Mouse (Mus musculus) MEL (cell line): ENCODE data around the gene Pax3. TPM values are rescaled to one million over a fixed set of nuclear protein-coding genes. Genes with fewer than 3 reads are reported as not detected.

ENCODE experiments used
- DNase-seq: peaks from one replicate; pipeline ENCODE4 v3.0.0; 2011; ENCODE audit warnings: low read depth, low spot score
- H3K27ac ChIP-seq: 2 replicates; pipeline ENCODE4 v1.5.1; 2012; ENCODE audit warnings: low read depth, mild to moderate bottlenecking, control low read depth, low read length, moderate library complexity; ENCODE audit not compliant: control insufficient read depth
- H3K27me3 ChIP-seq, 2 experiments: fragments of 150-350 bp in 1 of 2; sonication (generic) in 1 of 2; 2 replicates each; pipeline ENCODE4 v1.6.1; 2012; ENCODE audit warnings: low read length in 2 of 2, mild to moderate bottlenecking in 2 of 2, improper control_type of control experiment in 1 of 2, moderate library complexity in 1 of 2; ENCODE audit not compliant: insufficient read depth in 2 of 2, control insufficient read depth in 1 of 2
- H3K36me3 ChIP-seq, 2 experiments: 2 replicates each; pipeline ENCODE4 v1.6.1; 2012 to 2014; ENCODE audit warnings: low read length in 2 of 2, improper control_type of control experiment in 1 of 2, inconsistent platforms in 1 of 2, mild to moderate bottlenecking in 1 of 2; ENCODE audit not compliant: insufficient read depth in 2 of 2, control insufficient read depth in 1 of 2
- H3K4me1 ChIP-seq, 2 experiments: fragments of 150-350 bp in 1 of 2; sonication (generic) in 1 of 2; 2 replicates each; pipeline ENCODE4 v1.6.1; 2012; ENCODE audit warnings: low read length in 2 of 2, improper control_type of control experiment in 1 of 2, mild to moderate bottlenecking in 1 of 2; ENCODE audit not compliant: insufficient read depth in 2 of 2, control insufficient read depth in 1 of 2
- H3K4me3 ChIP-seq, 2 experiments: fragments of 150-350 bp in 1 of 2; sonication (generic) in 1 of 2; 2 replicates each; pipeline ENCODE4 v1.5.1; 2012; ENCODE audit warnings: low read depth in 2 of 2, low read length in 2 of 2, mild to moderate bottlenecking in 2 of 2, moderate library complexity in 2 of 2, control low read depth in 1 of 2, improper control_type of control experiment in 1 of 2; ENCODE audit not compliant: control insufficient read depth in 1 of 2, insufficient read depth in 1 of 2
- H3K79me2 ChIP-seq: 2 replicates; pipeline ENCODE4 v1.6.1; 2012; ENCODE audit warnings: mild to moderate bottlenecking, low read length, moderate library complexity; ENCODE audit not compliant: control insufficient read depth, poor library complexity, insufficient read depth
- H3K9ac ChIP-seq: 2 replicates; pipeline ENCODE4 v1.6.1; 2012; ENCODE audit warnings: low read depth, mild to moderate bottlenecking, control low read depth, low read length, moderate library complexity; ENCODE audit not compliant: control insufficient read depth, poor library complexity, severe bottlenecking
- H3K9me3 ChIP-seq: fragments of 150-350 bp; sonication (generic); replicated peaks from 2 replicates; pipeline ENCODE4 v1.6.1; 2012; ENCODE audit warnings: mild to moderate bottlenecking, low read length, improper control_type of control experiment, moderate library complexity; ENCODE audit not compliant: insufficient read depth
- BHLHE40 ChIP-seq: IDR thresholded peaks from 2 replicates; pipeline ENCODE4 v1.6.1; 2012; ENCODE audit warnings: low read depth, mild to moderate bottlenecking, inconsistent platforms, low read length, improper control_type of control experiment, borderline replicate concordance
- E2F4 ChIP-seq: IDR thresholded peaks from 2 replicates; pipeline ENCODE4 v1.6.1; 2011; ENCODE audit warnings: low read depth, low read length, improper control_type of control experiment, borderline replicate concordance
- ELF1 ChIP-seq: IDR thresholded peaks from 2 replicates; pipeline ENCODE4 v1.6.1; 2014; ENCODE audit warnings: low read depth, mild to moderate bottlenecking, inconsistent platforms, low read length, improper control_type of control experiment, moderate library complexity
- EP300 ChIP-seq, 2 experiments: IDR thresholded peaks; 2 replicates each; pipeline ENCODE4 v1.6.1; 2011; ENCODE audit warnings: improper control_type of control experiment in 2 of 2, low read length in 2 of 2, low read depth in 1 of 2, mild to moderate bottlenecking in 1 of 2
- ETS1 ChIP-seq: IDR thresholded peaks from 2 replicates; pipeline ENCODE4 v1.6.1; 2012; ENCODE audit warnings: low read depth, mild to moderate bottlenecking, inconsistent platforms, low read length, improper control_type of control experiment, moderate library complexity
- GABPA ChIP-seq: IDR thresholded peaks from 2 replicates; pipeline ENCODE4 v1.6.1; 2012; ENCODE audit warnings: low read depth, mild to moderate bottlenecking, inconsistent platforms, low read length, improper control_type of control experiment, moderate library complexity
- HCFC1 ChIP-seq: IDR thresholded peaks from 2 replicates; pipeline ENCODE4 v1.6.1; 2012; ENCODE audit warnings: low read depth, mild to moderate bottlenecking, inconsistent platforms, low read length, improper control_type of control experiment, moderate library complexity
- MAFK ChIP-seq: IDR thresholded peaks from 2 replicates; pipeline ENCODE4 v1.6.1; 2011; ENCODE audit warnings: low read depth, mild to moderate bottlenecking, low read length, improper control_type of control experiment, borderline replicate concordance
- MAX ChIP-seq: IDR thresholded peaks from 2 replicates; pipeline ENCODE4 v1.6.1; 2011; ENCODE audit warnings: low read length, improper control_type of control experiment
- MAZ ChIP-seq: IDR thresholded peaks from 2 replicates; pipeline ENCODE4 v1.6.1; 2012; ENCODE audit warnings: low read depth, mild to moderate bottlenecking, inconsistent platforms, low read length, improper control_type of control experiment
- MXI1 ChIP-seq: IDR thresholded peaks from 2 replicates; pipeline ENCODE4 v1.6.1; 2011; ENCODE audit warnings: mild to moderate bottlenecking, low read depth, low read length, improper control_type of control experiment
- MYB ChIP-seq: IDR thresholded peaks from 2 replicates; pipeline ENCODE4 v1.6.1; 2011; ENCODE audit warnings: mild to moderate bottlenecking, low read depth, low read length, improper control_type of control experiment
- NELFE ChIP-seq: IDR thresholded peaks from 2 replicates; pipeline ENCODE4 v1.6.1; 2011; ENCODE audit warnings: low read depth, low read length, improper control_type of control experiment
- NRF1 ChIP-seq: IDR thresholded peaks from 2 replicates; pipeline ENCODE4 v1.6.1; 2014; ENCODE audit warnings: low read depth, mild to moderate bottlenecking, inconsistent platforms, low read length, improper control_type of control experiment, moderate library complexity; ENCODE audit not compliant: poor library complexity, insufficient read depth, severe bottlenecking
- POLR2A ChIP-seq, 2 experiments: IDR thresholded peaks; 2 replicates each; pipeline ENCODE4 v1.6.1; 2011 to 2012; ENCODE audit warnings: low read length in 2 of 2, mild to moderate bottlenecking in 2 of 2, control low read depth in 1 of 2, improper control_type of control experiment in 1 of 2, low read depth in 1 of 2, moderate library complexity in 1 of 2; ENCODE audit not compliant: control insufficient read depth in 1 of 2, insufficient read depth in 1 of 2, poor library complexity in 1 of 2
- POLR2AphosphoS2 ChIP-seq: IDR thresholded peaks from 2 replicates; pipeline ENCODE4 v1.6.1; 2011; ENCODE audit warnings: low read length, improper control_type of control experiment
- POLR2AphosphoS5 ChIP-seq: IDR thresholded peaks from 2 replicates; pipeline ENCODE4 v1.6.1; 2012; ENCODE audit warnings: low read depth, borderline replicate concordance, mild to moderate bottlenecking, inconsistent platforms, low read length, moderate library complexity, mixed read lengths
- SIN3A ChIP-seq: IDR thresholded peaks from 2 replicates; pipeline ENCODE4 v1.6.1; 2012; ENCODE audit warnings: low read length, improper control_type of control experiment, inconsistent platforms
- SMC3 ChIP-seq: IDR thresholded peaks from 2 replicates; pipeline ENCODE4 v1.6.1; 2011; ENCODE audit warnings: low read depth, low read length, improper control_type of control experiment
- TAL1 ChIP-seq: IDR thresholded peaks from 2 replicates; pipeline ENCODE4 v1.6.1; 2012; ENCODE audit warnings: mild to moderate bottlenecking, inconsistent platforms, low read length, moderate library complexity, mixed read lengths
- UBTF ChIP-seq: IDR thresholded peaks from 2 replicates; pipeline ENCODE4 v1.6.1; 2012; ENCODE audit warnings: low read depth, mild to moderate bottlenecking, inconsistent platforms, low read length, improper control_type of control experiment, moderate library complexity, borderline replicate concordance; ENCODE audit not compliant: insufficient read depth
- USF1 ChIP-seq: IDR thresholded peaks from 2 replicates; pipeline ENCODE4 v1.6.1; 2014; ENCODE audit warnings: low read depth, mild to moderate bottlenecking, inconsistent platforms, low read length, improper control_type of control experiment, moderate library complexity
- USF2 ChIP-seq, 2 experiments: IDR thresholded peaks; 2 replicates each; pipeline ENCODE4 v1.6.1; 2011 to 2012; ENCODE audit warnings: improper control_type of control experiment in 2 of 2, low read length in 2 of 2, borderline replicate concordance in 1 of 2, inconsistent platforms in 1 of 2, low read depth in 1 of 2, mild to moderate bottlenecking in 1 of 2; ENCODE audit not compliant: insufficient read depth in 1 of 2
- ZC3H11A ChIP-seq: IDR thresholded peaks from 2 replicates; pipeline ENCODE4 v1.6.1; 2012; ENCODE audit warnings: low read depth, mild to moderate bottlenecking, inconsistent platforms, low read length, improper control_type of control experiment
- ZMIZ1 ChIP-seq: IDR thresholded peaks from 2 replicates; pipeline ENCODE4 v1.6.1; 2012; ENCODE audit warnings: low read depth, mild to moderate bottlenecking, inconsistent platforms, low read length, improper control_type of control experiment, moderate library complexity
- polyA plus RNA-seq, 2 experiments: library from polyadenylated mRNA; stranded (reverse) in 1 of 2; unstranded in 1 of 2; fragments of >175 nt in 1 of 2; fragments of >200 nt in 1 of 2; gene quantifications; 2 replicates each; pipeline versions ENCODE4 v1.2.1 to v1.2.4; 2012; ENCODE audit warnings: low replicate concordance in 2 of 2, low read depth in 1 of 2; ENCODE audit not compliant: insufficient read length in 2 of 2, insufficient read depth in 1 of 2, missing spikeins in 1 of 2
- total RNA-seq: library from RNA; depleted of rRNA; stranded (reverse); fragments of 300-350 nt; gene quantifications from 2 replicates; pipeline ENCODE4 v1.2.3, GENCODE M21; 2012

Pax3 gene
- total and polyA plus RNA-seq, 3 experiments = not detected

DNA sequence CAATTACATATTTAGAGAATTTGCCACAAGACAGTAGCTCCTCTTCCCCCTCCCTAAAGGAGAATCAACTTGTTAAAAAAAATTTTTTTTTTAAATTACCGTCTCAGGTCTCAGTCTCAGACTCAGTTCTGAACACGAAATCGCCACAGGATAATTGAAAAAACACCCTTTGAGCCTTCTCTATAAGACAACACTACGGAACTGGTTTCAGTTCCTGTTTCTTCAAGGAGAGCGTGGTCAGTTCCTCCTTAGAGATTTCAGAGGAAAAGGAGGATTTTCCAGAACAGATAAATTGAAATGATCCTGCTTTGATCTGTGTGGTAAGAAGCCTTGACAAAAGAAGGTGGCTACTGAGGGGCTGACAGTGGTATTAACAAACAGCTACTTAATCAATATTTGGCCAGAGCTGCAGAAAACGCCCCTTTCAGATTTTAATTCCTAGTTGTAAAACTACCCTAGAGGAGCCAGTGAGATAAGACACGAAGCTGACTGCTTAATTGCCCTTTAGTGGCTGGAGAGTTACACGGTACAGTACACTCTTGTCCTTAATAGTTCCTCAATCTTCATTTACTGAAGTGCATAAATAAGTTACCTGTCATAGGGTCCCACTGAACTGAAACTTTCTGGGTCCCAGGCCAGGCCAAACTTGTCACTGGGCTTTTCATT, 9.7 kb downstream of the Pax3 start:
- no peaks in the 10 kb centered on the region for H3K4me1 ChIP-seq
- H3K9me3 ChIP-seq = no peaks in the 10 kb centered on the region
- H3K27me3 ChIP-seq = no peaks in the 10 kb centered on the region
- no peak overlapping the region for H3K4me3 ChIP-seq
- H3K27ac ChIP-seq = no peak overlapping the region
- TF ChIP-seq ETS1 (no peak), TAL1 (no peak), USF2 (IDR thresholded peaks at IDR 0.05; ENCODE audit: borderline replicate concordance in 1 of 2, insufficient read depth in 1 of 2, low read depth in 1 of 2, low read length in 2 of 2) (no peak), POLR2AphosphoS2 (no peak), NELFE (no peak), SIN3A (no peak), NRF1 (no peak), MAZ (no peak), EP300 (IDR thresholded peaks at IDR 0.05; ENCODE audit: low read depth in 1 of 2, low read length in 2 of 2) (no peak), ZC3H11A (no peak), GABPA (no peak), USF1 (no peak), ZMIZ1 (no peak), POLR2A (IDR thresholded peaks at IDR 0.05; ENCODE audit: control insufficient read depth in 1 of 2, insufficient read depth in 1 of 2, low read depth in 1 of 2, low read length in 2 of 2, poor library complexity in 1 of 2) (no peak), BHLHE40 (no peak), MAFK (no peak), SMC3 (no peak), UBTF (no peak), HCFC1 (no peak)
- TF ChIP-seq, all 39 proteins: peak for 0
- no peaks in the 10 kb centered on the region for H3K36me3 ChIP-seq
- no peak for DNase-seq
- H3K9ac ChIP-seq = no peak overlapping the region
- H3K79me2 ChIP-seq = no peaks in the 10 kb centered on the region

DNA sequence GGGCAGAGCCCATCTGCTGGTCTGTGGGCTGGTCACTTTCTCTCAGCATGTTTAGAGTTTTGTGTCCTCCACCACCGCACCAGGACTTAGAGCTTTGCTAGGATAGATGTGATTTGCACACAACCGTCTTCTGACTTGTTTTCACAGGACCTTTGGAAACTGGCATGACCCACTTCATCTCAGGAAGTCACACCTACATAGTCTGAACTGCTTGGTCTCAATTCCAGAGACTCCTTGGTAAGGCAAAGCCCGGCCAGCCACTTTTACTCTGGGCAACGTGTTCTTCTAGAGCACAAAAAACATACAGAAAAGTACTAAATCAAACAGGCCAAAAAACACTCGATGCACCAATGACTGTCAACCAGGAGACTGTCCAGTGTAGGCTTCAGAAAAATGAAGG, 14.0 kb downstream of the Pax3 start:
- Histone ChIP-seq H3K36me3 (no peaks in the 10 kb centered on the region), H3K27ac (no peak overlapping the region), H3K9ac (no peak overlapping the region), H3K9me3 (no peaks in the 10 kb centered on the region), H3K79me2 (no peaks in the 10 kb centered on the region), H3K27me3 (no peaks in the 10 kb centered on the region), H3K4me1 (no peaks in the 10 kb centered on the region), H3K4me3 (no peak overlapping the region)
- TF ChIP-seq MYB = no peak
- no peak for TF ChIP-seq USF1
- TF ChIP-seq EP300 (IDR thresholded peaks at IDR 0.05; ENCODE audit: low read depth in 1 of 2, low read length in 2 of 2) = no peak
- no peak for TF ChIP-seq NRF1
- TF ChIP-seq E2F4 = no peak
- no peak for TF ChIP-seq ETS1
- no peak for TF ChIP-seq POLR2AphosphoS5
- no peak for TF ChIP-seq ZMIZ1
- TF ChIP-seq MXI1 = no peak
- no peak for TF ChIP-seq GABPA
- no peak for TF ChIP-seq UBTF
- no peak for TF ChIP-seq ELF1
- no peak for TF ChIP-seq MAX
- DNase-seq = no peak
